Mouse (Mus musculus): ENCODE data around the gene Tmem102. TPM values are rescaled to one million over a fixed set of nuclear protein-coding genes. Genes with fewer than 3 reads are reported as not detected.

Tmem102 gene
- polyA plus RNA-seq, 1 experiment from 2014 or later = 0.88 TPM

DNA sequence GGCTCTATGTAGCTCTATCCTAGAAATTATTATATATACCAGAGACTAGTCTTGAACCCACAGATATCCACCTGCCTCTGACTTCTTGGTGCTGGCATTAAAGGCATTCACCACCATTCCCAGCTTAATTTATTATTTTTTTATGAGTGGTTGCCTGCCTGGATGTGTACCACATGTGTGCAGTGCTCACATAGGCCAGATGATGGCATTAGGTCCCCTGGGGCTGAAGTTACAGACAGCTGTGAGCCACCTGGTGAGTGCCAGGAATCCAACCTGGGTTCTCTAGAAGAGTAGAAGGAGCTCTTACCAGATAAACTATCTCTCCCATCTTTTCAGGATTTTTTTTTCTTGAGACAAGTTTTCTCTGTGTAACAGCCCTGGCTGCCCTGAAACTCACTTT, 4.9 kb upstream of the Tmem102 start:
- H3K9me3 ChIP-seq (ENCODE audit: control insufficient read depth, low read length) = no peaks in the 10 kb centered on the region
- ATAC-seq (ENCODE audit: insufficient read depth, low FRiP score, low TSS enrichment) = no peak
- no peak overlapping the region for H3K9ac ChIP-seq (ENCODE audit: low read length)

GRCm38 (mm10) chr11:69807641-69808040, 2.2 kb upstream of the Tmem102 start:
- Histone ChIP-seq H3K4me3 (ENCODE audit: low read depth, low read length) (no peak overlapping the region), H3K4me1 (ENCODE audit: control insufficient read depth, insufficient read depth, low read length) (peaks cover 13% of the 10 kb centered on the region), H3K9ac (ENCODE audit: low read length) (no peak overlapping the region), H3K9me3 (ENCODE audit: control insufficient read depth, low read length) (no peaks in the 10 kb centered on the region), H3K36me3 (ENCODE audit: control insufficient read depth, insufficient read depth, low read length) (no peaks in the 10 kb centered on the region), H3K27me3 (ENCODE audit: control insufficient read depth, insufficient read depth, low read length) (peaks cover 35% of the 10 kb centered on the region), H3K27ac (ENCODE audit: low read depth, low read length) (no peak overlapping the region), H3K4me2 (ENCODE audit: low read depth) (no peak overlapping the region)
- DNase-seq (ENCODE audit: low spot score) (no peak), ATAC-seq (ENCODE audit: insufficient read depth, low FRiP score, low TSS enrichment) (no peak)
- 88% methylated on average over 2 of the region's 2 CpGs for WGBS

More for the DNA sequence above, 4.9 kb upstream of the Tmem102 start:
- Histone ChIP-seq H3K4me3 (ENCODE audit: low read depth, low read length) (no peak overlapping the region), H3K27me3 (ENCODE audit: control insufficient read depth, insufficient read depth, low read length) (peaks cover 11% of the 10 kb centered on the region), H3K4me2 (ENCODE audit: low read depth) (no peak overlapping the region), H3K36me3 (ENCODE audit: control insufficient read depth, insufficient read depth, low read length) (no peaks in the 10 kb centered on the region), H3K27ac (ENCODE audit: low read depth, low read length) (no peak overlapping the region), H3K4me1 (ENCODE audit: control insufficient read depth, insufficient read depth, low read length) (no peaks in the 10 kb centered on the region)
- DNase-seq (ENCODE audit: low spot score) = no peak

GRCm38 (mm10) chr11:69806378-69806777, 954 bp upstream of the Tmem102 start:
- ATAC-seq (ENCODE audit: insufficient read depth, low FRiP score, low TSS enrichment) = no peak
- WGBS = 82% methylated on average over 4 of the region's 4 CpGs
- peaks cover 48% of the 10 kb centered on the region for H3K27me3 ChIP-seq (ENCODE audit: control insufficient read depth, insufficient read depth, low read length)

DNA sequence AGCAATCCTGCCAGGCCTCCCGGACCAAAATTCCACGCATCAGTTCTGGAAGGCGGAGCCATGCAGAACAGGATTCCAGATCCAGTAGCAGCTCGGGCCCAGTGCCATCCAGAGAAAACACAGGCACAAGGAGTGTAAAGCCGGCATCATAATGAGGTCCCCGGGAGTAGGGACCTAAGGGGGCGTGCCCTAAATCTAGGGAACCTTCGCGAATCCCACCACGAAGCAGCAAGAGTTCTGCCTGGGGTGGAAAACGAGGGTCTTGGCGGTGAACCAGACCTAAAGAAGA, 828 bp downstream of the Tmem102 start:
- H3K4me3 ChIP-seq (ENCODE audit: low read depth, low read length) = no peak overlapping the region; the same call in 1 of the 2 replicates
- H3K27me3 ChIP-seq (ENCODE audit: control insufficient read depth, insufficient read depth, low read length) = peaks cover 53% of the 10 kb centered on the region
- H3K9me3 ChIP-seq (ENCODE audit: control insufficient read depth, low read length) = no peaks in the 10 kb centered on the region
- H3K9ac ChIP-seq (ENCODE audit: low read length) = no peak overlapping the region
- 4% methylated on average over 12 of the region's 12 CpGs for WGBS
- H3K4me1 ChIP-seq (ENCODE audit: control insufficient read depth, insufficient read depth, low read length) = peaks cover 28% of the 10 kb centered on the region
- ATAC-seq (ENCODE audit: insufficient read depth, low FRiP score, low TSS enrichment) (no peak), DNase-seq (ENCODE audit: low spot score) (no peak)
- H3K27ac ChIP-seq (ENCODE audit: low read depth, low read length) = no peak overlapping the region
- peak overlapping the region; percentile 89 for H3K4me2 ChIP-seq (ENCODE audit: low read depth)
- H3K36me3 ChIP-seq (ENCODE audit: control insufficient read depth, insufficient read depth, low read length) = no peaks in the 10 kb centered on the region

More at GRCm38 (mm10) chr11:69806378-69806777, 954 bp upstream of the Tmem102 start:
- Histone ChIP-seq H3K9me3 (ENCODE audit: control insufficient read depth, low read length) (no peaks in the 10 kb centered on the region), H3K36me3 (ENCODE audit: control insufficient read depth, insufficient read depth, low read length) (no peaks in the 10 kb centered on the region), H3K27ac (ENCODE audit: low read depth, low read length) (no peak overlapping the region), H3K4me3 (ENCODE audit: low read depth, low read length) (no peak overlapping the region), H3K4me1 (ENCODE audit: control insufficient read depth, insufficient read depth, low read length) (peaks cover 17% of the 10 kb centered on the region), H3K9ac (ENCODE audit: low read length) (no peak overlapping the region), H3K4me2 (ENCODE audit: low read depth) (no peak overlapping the region)
- no peak for DNase-seq (ENCODE audit: low spot score)

DNA sequence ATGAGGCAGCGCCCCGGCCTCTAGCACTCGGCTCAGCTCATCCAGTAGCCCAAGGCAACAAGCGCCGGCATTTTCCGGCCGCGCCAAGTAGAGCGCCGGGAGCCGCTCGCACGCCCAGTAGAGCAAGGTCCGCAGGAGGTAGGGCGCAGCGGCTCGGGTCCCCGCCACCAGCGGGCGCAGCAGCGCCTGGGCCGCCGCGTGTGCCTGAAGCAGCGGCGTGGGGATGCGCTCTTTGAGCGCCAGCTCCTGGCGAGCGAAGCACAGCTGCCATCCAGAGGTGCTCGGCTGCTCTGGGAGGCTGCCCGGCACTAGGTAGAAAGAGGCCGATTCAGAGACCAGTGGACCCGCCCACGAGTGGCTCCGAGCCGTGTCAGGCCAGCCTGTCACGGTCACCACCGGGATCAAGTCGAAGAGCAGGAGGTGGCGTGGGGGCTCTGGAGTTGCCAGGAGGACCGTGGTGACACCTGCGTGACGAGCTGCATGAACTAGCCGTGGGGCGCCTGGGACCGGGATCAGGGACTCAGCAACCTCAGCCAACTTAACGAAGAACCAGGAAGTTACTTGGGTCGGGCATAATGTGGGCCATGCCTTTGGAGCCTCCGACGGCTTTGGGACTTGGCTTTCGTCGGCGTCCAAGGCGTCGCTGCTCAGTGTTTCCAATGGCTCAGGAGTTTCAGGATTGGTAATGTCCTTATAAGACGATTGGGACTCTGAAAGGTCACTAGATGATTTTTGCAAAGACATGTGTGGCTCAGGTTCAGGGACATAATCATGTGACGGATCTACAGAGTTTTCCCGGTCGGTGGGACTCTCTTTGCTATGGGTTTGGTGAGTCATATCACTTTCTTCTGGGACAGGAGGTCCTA, 1.4 kb downstream of the Tmem102 start:
- Histone ChIP-seq H3K27me3 (ENCODE audit: control insufficient read depth, insufficient read depth, low read length) (peaks cover 54% of the 10 kb centered on the region), H3K36me3 (ENCODE audit: control insufficient read depth, insufficient read depth, low read length) (no peaks in the 10 kb centered on the region), H3K4me3 (ENCODE audit: low read depth, low read length) (peak overlapping the region; percentile 32), H3K4me1 (ENCODE audit: control insufficient read depth, insufficient read depth, low read length) (peaks cover 30% of the 10 kb centered on the region), H3K4me2 (ENCODE audit: low read depth) (peak overlapping the region; percentile 89), H3K9ac (ENCODE audit: low read length) (peak overlapping the region; percentile 19), H3K27ac (ENCODE audit: low read depth, low read length) (no peak overlapping the region), H3K9me3 (ENCODE audit: control insufficient read depth, low read length) (no peaks in the 10 kb centered on the region)
- WGBS = under 1% methylated on average over 60 of the region's 60 CpGs
- peak; percentile 85 for DNase-seq (ENCODE audit: low spot score)
- no peak for ATAC-seq (ENCODE audit: insufficient read depth, low FRiP score, low TSS enrichment)

DNA sequence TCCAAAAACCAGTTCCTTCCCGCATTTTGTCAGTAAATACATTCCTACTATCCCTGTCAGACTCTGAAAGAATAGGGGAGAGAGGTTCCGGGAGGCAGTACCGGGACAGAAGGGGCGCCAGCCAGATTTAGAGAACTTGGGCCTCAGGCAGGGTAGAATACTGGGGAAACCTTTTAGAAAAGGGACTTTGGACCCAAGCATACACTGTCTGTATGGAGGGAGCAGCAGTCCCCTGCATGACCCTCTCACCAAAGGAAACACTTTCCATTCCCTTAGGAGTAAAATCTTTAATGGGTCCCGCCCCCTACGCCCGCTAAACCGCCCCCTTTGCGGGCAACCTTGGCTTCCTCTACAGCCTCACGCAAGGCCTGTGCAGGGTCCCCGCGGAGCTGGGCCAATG, 2.1 kb downstream of the Tmem102 start:
- H3K4me3 ChIP-seq (ENCODE audit: low read depth, low read length) = peak overlapping the region; percentile 32
- no peak for ATAC-seq (ENCODE audit: insufficient read depth, low FRiP score, low TSS enrichment)
- no peaks in the 10 kb centered on the region for H3K36me3 ChIP-seq (ENCODE audit: control insufficient read depth, insufficient read depth, low read length)
- peaks cover 30% of the 10 kb centered on the region for H3K4me1 ChIP-seq (ENCODE audit: control insufficient read depth, insufficient read depth, low read length)
- 2% methylated on average over 12 of the region's 12 CpGs for WGBS
- H3K4me2 ChIP-seq (ENCODE audit: low read depth) = peak overlapping the region; percentile 89
- H3K9ac ChIP-seq (ENCODE audit: low read length) = peak overlapping the region; percentile 19
- no peaks in the 10 kb centered on the region for H3K9me3 ChIP-seq (ENCODE audit: control insufficient read depth, low read length)
- H3K27me3 ChIP-seq (ENCODE audit: control insufficient read depth, insufficient read depth, low read length) = peaks cover 55% of the 10 kb centered on the region
- no peak for DNase-seq (ENCODE audit: low spot score)
- H3K27ac ChIP-seq (ENCODE audit: low read depth, low read length) = no peak overlapping the region

DNA sequence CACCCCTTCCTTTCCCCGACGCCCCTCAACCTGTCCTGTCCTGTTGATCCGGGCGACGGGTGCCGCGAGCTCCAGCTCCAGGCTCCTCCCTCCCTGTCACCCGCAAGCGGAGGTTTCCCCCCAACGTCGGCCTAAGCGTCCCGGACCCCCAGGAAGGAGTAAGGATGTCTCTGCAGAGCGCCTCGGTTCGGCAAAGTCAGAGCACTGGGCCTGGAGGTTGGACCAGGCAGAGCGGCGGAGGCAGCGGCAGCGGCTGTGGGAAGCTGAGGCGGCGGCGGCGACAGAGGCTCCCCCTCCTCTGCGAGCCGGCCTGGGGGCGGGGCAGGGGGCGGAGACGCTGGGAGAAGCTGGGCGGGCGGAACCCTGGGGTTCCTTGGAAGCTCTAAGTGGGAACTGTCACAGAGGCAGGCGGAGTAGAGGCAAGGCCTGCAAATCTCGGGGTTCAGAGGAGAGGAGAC, 2.7 kb downstream of the Tmem102 start:
- H3K4me1 ChIP-seq (ENCODE audit: control insufficient read depth, insufficient read depth, low read length) = peaks cover 30% of the 10 kb centered on the region
- no peaks in the 10 kb centered on the region for H3K36me3 ChIP-seq (ENCODE audit: control insufficient read depth, insufficient read depth, low read length)
- H3K27ac ChIP-seq (ENCODE audit: low read depth, low read length) = no peak overlapping the region
- H3K4me2 ChIP-seq (ENCODE audit: low read depth) = peak overlapping the region; percentile 89
- peak overlapping the region; percentile 52 for H3K4me3 ChIP-seq (ENCODE audit: low read depth, low read length)
- no peak for ATAC-seq (ENCODE audit: insufficient read depth, low FRiP score, low TSS enrichment)
- H3K27me3 ChIP-seq (ENCODE audit: control insufficient read depth, insufficient read depth, low read length) = peaks cover 55% of the 10 kb centered on the region
- H3K9ac ChIP-seq (ENCODE audit: low read length) = peak overlapping the region; percentile 61
- WGBS = under 1% methylated on average over 28 of the region's 33 CpGs
- DNase-seq (ENCODE audit: low spot score) = peak; percentile 78
- H3K9me3 ChIP-seq (ENCODE audit: control insufficient read depth, low read length) = no peaks in the 10 kb centered on the region

DNA sequence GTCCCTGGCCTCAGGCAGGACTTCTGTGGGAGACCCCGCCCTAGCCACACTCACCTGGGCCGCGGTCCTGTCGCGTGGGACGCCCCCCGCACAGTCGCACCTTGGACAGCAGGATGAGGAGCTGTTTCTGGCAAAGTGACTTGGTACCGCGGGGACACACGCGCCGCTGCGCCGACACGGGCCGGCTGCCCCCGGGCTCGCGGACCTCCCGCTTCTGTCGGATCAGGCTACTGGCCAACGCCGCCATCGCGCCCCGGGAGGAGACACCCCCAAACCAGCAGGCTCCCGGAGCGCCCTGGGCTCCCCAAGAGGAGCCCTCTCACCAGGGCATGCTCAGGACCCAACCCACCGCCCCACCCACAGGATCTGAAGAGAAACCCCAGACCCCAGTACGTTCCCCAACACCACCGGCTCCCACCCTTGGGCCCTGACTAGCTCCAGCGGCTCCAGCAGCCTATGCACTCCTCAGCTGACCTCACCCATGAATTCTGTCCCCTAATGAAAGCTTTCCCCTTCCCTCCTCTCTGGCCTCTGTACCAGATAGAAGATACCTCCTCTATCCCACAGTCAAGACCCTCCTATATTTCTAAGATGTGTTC, 3.9 kb downstream of the Tmem102 start, which contains the start of gene Fgf11:
Gene Fgf11 (minus strand): TSS at position 479 of the 599 bp plus-strand sequence.
- Histone ChIP-seq H3K9me3 (ENCODE audit: control insufficient read depth, low read length) (no peaks in the 10 kb centered on the region), H3K4me3 (ENCODE audit: low read depth, low read length) (peak within 1 kb of the TSS; percentile 52), H3K9ac (ENCODE audit: low read length) (peak within 1 kb of the TSS; percentile 73), H3K36me3 (ENCODE audit: control insufficient read depth, insufficient read depth, low read length) (no peaks in the 10 kb centered on the region), H3K4me2 (ENCODE audit: low read depth) (peak within 1 kb of the TSS; percentile 89), H3K27me3 (ENCODE audit: control insufficient read depth, insufficient read depth, low read length) (peaks cover 55% of the 10 kb centered on the region), H3K27ac (ENCODE audit: low read depth, low read length) (peak within 1 kb of the TSS; percentile 83), H3K4me1 (ENCODE audit: control insufficient read depth, insufficient read depth, low read length) (peaks cover 30% of the 10 kb centered on the region)
- WGBS = 2% methylated on average over 33 of the region's 33 CpGs
- no peak for ATAC-seq (ENCODE audit: insufficient read depth, low FRiP score, low TSS enrichment)
- DNase-seq (ENCODE audit: low spot score) = no peak
